Mouse (Mus musculus): ENCODE data around the gene Rce1.

DNA sequence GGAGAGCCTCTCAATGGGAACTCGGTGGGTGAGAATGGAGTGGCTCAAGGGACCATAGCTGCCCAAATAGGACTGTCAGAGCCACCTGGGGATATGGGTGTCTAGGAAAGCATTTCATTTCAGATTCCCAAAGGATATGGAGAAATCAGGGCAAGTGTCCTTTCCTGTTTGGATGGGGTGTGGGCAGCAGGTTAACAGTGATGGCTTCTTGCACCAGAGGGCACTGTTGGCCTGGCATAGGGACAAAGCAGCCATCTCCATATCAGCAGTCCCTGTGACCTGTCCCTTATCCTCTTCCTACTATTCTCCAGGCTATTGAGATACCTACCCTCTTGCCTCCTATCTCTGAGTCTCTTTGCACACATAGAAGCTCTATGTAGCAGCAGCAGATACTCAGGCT lies 36.4 kb downstream of the Rce1 start:
- TF ChIP-seq POLR2A (IDR thresholded peaks at IDR 0.05; ENCODE audit: insufficient read depth, low read depth, low read length), result no peak
- TF ChIP-seq CTCF (IDR thresholded peaks at IDR 0.05; ENCODE audit: insufficient read depth, low read depth, low read length), result no peak
